Mouse (Mus musculus) myocyte (in vitro differentiated cells): Measurements from ENCODE around the gene Tecr. TPM values are rescaled to one million over a fixed set of nuclear protein-coding genes. Genes with fewer than 3 reads are reported as not detected.

Source experiments
- H3K27me3 ChIP-seq: one replicate; pipeline ENCODE4 v1.6.1; 2011; ENCODE audit not compliant: control insufficient read depth, insufficient read depth, insufficient read length
- H3K36me3 ChIP-seq: one replicate; pipeline ENCODE4 v1.6.1; 2011; ENCODE audit not compliant: control insufficient read depth, insufficient read depth
- H3K4me2 ChIP-seq: one replicate; pipeline ENCODE4 v1.6.1; 2011; ENCODE audit warnings: low read depth, control low read depth
- H3K4me3 ChIP-seq: one replicate; pipeline ENCODE4 v1.5.1; 2011; ENCODE audit warnings: mild to moderate bottlenecking, control low read depth, moderate library complexity
- H3K79me2 ChIP-seq: one replicate; pipeline ENCODE4 v1.6.1; 2011; ENCODE audit not compliant: control insufficient read depth, insufficient read depth
- H3ac ChIP-seq: one replicate; pipeline ENCODE4 v1.6.1; 2011; ENCODE audit not compliant: control insufficient read depth, insufficient read length
- CEBPB ChIP-seq: IDR thresholded peaks from 2 replicates; pipeline ENCODE4 v1.6.1; 2011; ENCODE audit warnings: mild to moderate bottlenecking, moderate library complexity; ENCODE audit not compliant: poor library complexity, insufficient read depth, severe bottlenecking
- E2F4 ChIP-seq: IDR thresholded peaks from one replicate; pipeline ENCODE4 v1.6.1; 2011; ENCODE audit warnings: mild to moderate bottlenecking, control low read depth, moderate library complexity; ENCODE audit not compliant: insufficient read depth
- MAX ChIP-seq: IDR thresholded peaks from one replicate; pipeline ENCODE4 v1.6.1; 2011; ENCODE audit warnings: low read depth, mild to moderate bottlenecking, control low read depth
- MYOD1 ChIP-seq, 3 experiments: IDR thresholded peaks; one replicate each; pipeline ENCODE4 v1.6.1; 2011; ENCODE audit warnings: control low read depth in 2 of 3, low read depth in 2 of 3, mild to moderate bottlenecking in 2 of 3, moderate library complexity in 1 of 3; ENCODE audit not compliant: insufficient read length in 2 of 3, control insufficient read depth in 1 of 3
- MYOG ChIP-seq, 3 experiments: IDR thresholded peaks; one replicate each; pipeline ENCODE4 v1.6.1; 2011; ENCODE audit warnings: control low read depth in 2 of 3, low read depth in 2 of 3, mild to moderate bottlenecking in 2 of 3; ENCODE audit not compliant: insufficient read length in 2 of 3, control insufficient read depth in 1 of 3, insufficient read depth in 1 of 3
- POLR2A ChIP-seq: IDR thresholded peaks from one replicate; pipeline ENCODE4 v1.6.1; 2011; ENCODE audit warnings: low read depth, mild to moderate bottlenecking, control low read depth, moderate library complexity; ENCODE audit not compliant: insufficient read length
- POLR2AphosphoS2 ChIP-seq: IDR thresholded peaks from one replicate; pipeline ENCODE4 v1.6.1; 2011; ENCODE audit warnings: low read depth, control low read depth; ENCODE audit not compliant: insufficient read length
- REST ChIP-seq: IDR thresholded peaks from one replicate; pipeline ENCODE4 v1.6.1; 2011; ENCODE audit warnings: mild to moderate bottlenecking, control low read depth, moderate library complexity; ENCODE audit not compliant: insufficient read depth, insufficient read length
- SRF ChIP-seq: IDR thresholded peaks from one replicate; pipeline ENCODE4 v1.6.1; 2011; ENCODE audit warnings: low read depth; ENCODE audit not compliant: control insufficient read depth, insufficient read length
- TCF12 ChIP-seq: IDR thresholded peaks from one replicate; pipeline ENCODE4 v1.6.1; 2011; ENCODE audit warnings: mild to moderate bottlenecking, control low read depth; ENCODE audit not compliant: poor library complexity, insufficient read depth, severe bottlenecking
- TCF3 ChIP-seq: IDR thresholded peaks from one replicate; pipeline ENCODE4 v1.6.1; 2011; ENCODE audit warnings: low read depth, control low read depth; ENCODE audit not compliant: insufficient read length
- USF1 ChIP-seq: IDR thresholded peaks from one replicate; pipeline ENCODE4 v1.6.1; 2011; ENCODE audit warnings: low read depth, mild to moderate bottlenecking, control low read depth, moderate library complexity
- polyA plus RNA-seq: library from polyadenylated mRNA; unstranded; fragments of >200 nt; fragmentation: generic; extraction: Trizol; gene quantifications from one replicate; pipeline ENCODE4 v1.2.1, GENCODE M21; 2012; ENCODE audit warnings: missing spikeins

The Tecr gene
- polyA plus RNA-seq, 1 experiment: 459 TPM

DNA sequence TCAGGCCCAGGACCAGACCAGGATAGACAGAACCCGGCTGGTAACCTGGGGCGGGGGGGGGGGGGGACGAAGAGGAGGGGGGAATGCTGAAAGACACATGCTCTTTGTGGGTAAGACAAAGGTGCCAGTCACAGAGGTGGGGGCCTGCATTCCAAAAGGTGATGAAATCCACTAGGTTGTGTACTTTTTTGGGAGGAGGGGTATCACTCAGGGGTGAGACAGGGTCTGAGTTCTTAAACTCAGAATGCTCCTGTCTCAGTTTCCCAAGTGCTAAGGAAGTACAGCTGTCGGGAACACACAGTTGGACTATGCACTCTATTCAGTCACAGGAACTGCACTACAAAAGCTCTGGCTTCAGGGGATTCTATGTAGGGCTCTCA, 31.3 kb downstream of the Tecr start:
- H3K4me3 ChIP-seq: no peak overlapping the region
- peaks cover 34% of the 10 kb centered on the region for H3K79me2 ChIP-seq
- H3K36me3 ChIP-seq: peaks cover 3% of the 10 kb centered on the region
- peak overlapping the region; percentile 51 for H3K4me2 ChIP-seq
- H3ac ChIP-seq: no peak overlapping the region
- H3K27me3 ChIP-seq: no peaks in the 10 kb centered on the region
- TF ChIP-seq SRF (no peak), POLR2AphosphoS2 (no peak), E2F4 (no peak), TCF12 (no peak)

GRCm38 (mm10) chr8:83575561-83576515, 31.9 kb downstream of the Tecr start:
- no peak overlapping the region for H3K4me3 ChIP-seq
- peak overlapping the region; percentile 61 for H3K4me2 ChIP-seq
- peaks cover 3% of the 10 kb centered on the region for H3K36me3 ChIP-seq
- peak; percentile 6 for TF ChIP-seq POLR2A
- TF ChIP-seq POLR2AphosphoS2: no peak
- TF ChIP-seq TCF3: peak; percentile 37
- TF ChIP-seq MYOG (IDR thresholded peaks at IDR 0.05; ENCODE audit: control insufficient read depth in 1 of 3, insufficient read depth in 1 of 3, insufficient read length in 2 of 3, low read depth in 2 of 3): peak; percentile 59 to 91 (median 81)
- no peak for TF ChIP-seq MAX
- peak in 2 of 3 experiments; percentile 63 to 87 for TF ChIP-seq MYOD1 (IDR thresholded peaks at IDR 0.05; ENCODE audit: control insufficient read depth in 1 of 3, insufficient read length in 2 of 3, low read depth in 2 of 3)
- TF ChIP-seq TCF12: peak; percentile 39
- no peaks in the 10 kb centered on the region for H3K27me3 ChIP-seq
- peaks cover 35% of the 10 kb centered on the region for H3K79me2 ChIP-seq
- no peak overlapping the region for H3ac ChIP-seq

DNA sequence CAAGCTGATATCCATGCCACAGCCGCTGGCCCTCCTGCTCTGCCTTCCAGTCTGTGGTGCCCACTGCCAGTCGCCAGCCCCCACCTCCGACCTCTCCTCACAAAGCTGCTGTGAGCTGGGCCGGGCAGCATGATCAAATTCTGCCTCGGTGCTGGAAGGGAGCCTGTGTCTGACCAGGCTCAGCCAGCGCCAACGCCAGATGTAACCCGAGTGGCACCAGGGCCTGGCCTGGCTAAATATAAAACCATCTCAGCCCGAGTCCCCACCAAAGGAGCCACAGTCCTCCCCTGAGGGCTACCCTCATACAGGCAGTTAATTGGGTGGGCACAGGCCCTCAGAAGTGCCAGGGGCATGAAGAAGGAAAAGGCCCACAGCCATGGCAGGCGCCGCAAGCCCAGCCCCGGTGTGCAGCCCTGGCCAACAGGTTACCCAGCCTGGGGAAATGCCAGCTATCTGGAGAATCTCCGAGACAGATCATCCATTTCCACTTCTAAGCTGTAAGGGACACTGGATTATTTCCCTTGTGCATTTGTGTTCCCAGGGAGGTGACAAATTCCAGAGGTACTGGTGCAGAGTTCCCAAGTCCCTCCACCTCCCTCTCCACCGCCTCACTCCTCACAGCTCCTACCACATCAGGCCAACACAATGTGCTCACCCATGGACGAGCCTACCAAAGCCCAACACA, 33.0 kb downstream of the Tecr start:
- H3K4me3 ChIP-seq: no peak overlapping the region
- TF ChIP-seq MAX (no peak), USF1 (no peak), POLR2A (no peak), POLR2AphosphoS2 (peak; percentile 16), TCF12 (no peak), MYOG (IDR thresholded peaks at IDR 0.05; ENCODE audit: control insufficient read depth in 1 of 3, insufficient read depth in 1 of 3, insufficient read length in 2 of 3, low read depth in 2 of 3) (peak in 1 of 3 experiments; percentile 59)

DNA sequence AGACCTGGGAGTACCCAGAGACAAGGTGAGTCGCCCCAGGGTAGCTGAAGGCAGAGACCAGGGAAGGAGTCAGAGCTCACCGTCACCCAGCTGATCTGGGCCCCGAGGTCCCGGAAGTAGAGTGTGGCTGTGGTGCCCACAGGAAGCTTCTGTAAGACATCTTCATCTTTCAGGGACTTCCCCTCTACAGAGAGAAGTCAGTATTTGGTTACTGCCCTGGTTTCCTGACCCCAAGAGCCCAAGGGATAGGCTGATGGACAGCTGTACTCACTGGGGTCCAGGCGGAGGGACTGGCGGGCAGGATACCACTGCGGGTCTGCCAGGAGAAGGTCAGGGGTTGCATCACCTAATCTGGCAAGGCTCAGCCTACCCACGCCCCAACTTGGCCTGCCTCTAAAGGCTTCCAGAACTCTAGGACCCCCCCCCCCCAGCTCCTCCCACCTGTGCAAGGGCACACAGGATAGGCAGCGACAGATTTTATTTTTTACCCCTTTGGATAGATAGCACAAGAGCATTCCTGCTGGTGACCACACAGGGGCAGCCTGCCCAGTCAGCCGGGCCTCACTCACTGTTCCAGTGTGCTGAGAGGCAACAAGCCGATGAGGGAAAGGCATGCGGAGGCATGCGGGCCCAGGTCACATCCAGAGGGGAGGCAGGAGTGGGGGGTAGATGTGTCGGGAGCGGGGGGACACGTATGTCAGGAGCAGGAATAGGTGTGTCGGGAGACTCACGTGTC, 34.5 kb downstream of the Tecr start:
- peak overlapping the region; percentile 61 for H3K4me2 ChIP-seq
- H3K36me3 ChIP-seq: peaks cover 3% of the 10 kb centered on the region
- H3ac ChIP-seq: no peak overlapping the region
- peaks cover 27% of the 10 kb centered on the region for H3K79me2 ChIP-seq
- TF ChIP-seq TCF3 (no peak), POLR2A (peak; percentile 3), MAX (no peak), REST (no peak), SRF (no peak), USF1 (no peak), MYOG (IDR thresholded peaks at IDR 0.05; ENCODE audit: control insufficient read depth in 1 of 3, insufficient read depth in 1 of 3, insufficient read length in 2 of 3, low read depth in 2 of 3) (peak in 1 of 3 experiments; percentile 43), TCF12 (no peak), E2F4 (no peak), MYOD1 (IDR thresholded peaks at IDR 0.05; ENCODE audit: control insufficient read depth in 1 of 3, insufficient read length in 2 of 3, low read depth in 2 of 3) (peak in 1 of 3 experiments; percentile 20), POLR2AphosphoS2 (no peak), CEBPB (no peak)
- H3K27me3 ChIP-seq: no peaks in the 10 kb centered on the region
- H3K4me3 ChIP-seq: no peak overlapping the region

More for the DNA sequence above, 33.0 kb downstream of the Tecr start:
- Histone ChIP-seq H3K79me2 (peaks cover 25% of the 10 kb centered on the region), H3K4me2 (peak overlapping the region; percentile 61), H3K36me3 (peaks cover 3% of the 10 kb centered on the region), H3K27me3 (no peaks in the 10 kb centered on the region), H3ac (no peak overlapping the region)
